In the genomic region with DNA sequence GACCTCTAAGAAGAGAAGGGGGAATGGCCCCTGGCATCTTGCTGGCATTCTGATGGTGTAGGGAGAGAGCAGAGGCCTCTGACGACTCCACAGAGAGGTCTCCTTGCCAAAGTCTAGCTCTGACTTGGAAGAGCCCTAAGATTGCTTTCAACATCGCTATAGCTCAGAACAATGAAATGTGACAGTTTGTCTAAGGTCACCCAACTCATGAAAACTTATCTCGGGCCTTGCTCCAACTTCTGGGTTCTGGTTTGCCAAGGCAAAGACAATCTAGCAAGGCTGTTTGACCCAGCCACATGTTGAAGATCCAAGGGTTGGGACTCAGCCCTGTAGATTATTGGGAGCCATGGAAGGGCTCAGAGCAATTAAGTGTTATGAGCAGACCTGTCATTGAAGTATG, we compare ENCODE assay signal across 13 mouse cellular contexts. TPM values are rescaled to one million over a fixed set of nuclear protein-coding genes. Genes with fewer than 3 reads are reported as not detected.
DNase-seq lines count a peak whose midpoint lies in the region; ATAC-seq lines count a peak whose summit lies in the region.
"Had no signal": no experiment of that assay in that cellular context is flagged by ENCODE, and none has a peak within 500 bp of the region (broad histone marks: within the 10 kb centered on the region; RNA-seq: fewer than 3 reads in every experiment).

No protein-coding gene starts in this region.

- ATAC-seq in forebrain, embryonic 12.5 days (ENCODE audit: low FRiP score): no peak
- ATAC-seq in forebrain, embryonic 15.5 days (replicated peaks): no peak
- ATAC-seq in kidney, embryonic 16.5 days (ENCODE audit: low FRiP score, low TSS enrichment): no peak
- no peak for ATAC-seq in neural tube, embryonic 12.5 days (ENCODE audit: low FRiP score, low read depth)
- ATAC-seq in stomach, embryonic 15.5 days (ENCODE audit: insufficient read depth, low FRiP score, low read depth): no peak

- H3K36me3 ChIP-seq in forebrain, embryonic 12.5 days (replicated peaks): peaks cover 34% of the 10 kb centered on the region
- H3K36me3 ChIP-seq in forebrain, embryonic 15.5 days: peaks cover 7% of the 10 kb centered on the region; the same call in 1 of the 2 replicates
- peaks cover 24% of the 10 kb centered on the region for H3K36me3 ChIP-seq in kidney, embryonic 16.5 days (ENCODE audit: insufficient read depth, low read length)
- peaks cover 16% of the 10 kb centered on the region for H3K36me3 ChIP-seq in neural tube, embryonic 12.5 days
- H3K36me3 ChIP-seq in stomach, embryonic 15.5 days: peaks cover 13% of the 10 kb centered on the region; the same call in 1 of the 2 replicates

- peaks cover 5% of the 10 kb centered on the region for H3K27me3 ChIP-seq in forebrain, embryonic 12.5 days
- H3K27me3 ChIP-seq in forebrain, embryonic 15.5 days: no peaks in the 10 kb centered on the region
- H3K27me3 ChIP-seq in kidney, embryonic 16.5 days (ENCODE audit: insufficient read depth, low read length): no peaks in the 10 kb centered on the region
- H3K27me3 ChIP-seq in neural tube, embryonic 12.5 days (replicated peaks): 0 out of 2 replicates have a peak, but pooled peaks cover 2% of the 10 kb centered on the region
- H3K27me3 ChIP-seq in stomach, embryonic 15.5 days (replicated peaks): no peaks in the 10 kb centered on the region

- WGBS in forebrain, embryonic 12.5 days: 95% methylated on average over 3 of the region's 3 CpGs
- 83% methylated on average over 3 of the region's 3 CpGs for WGBS in forebrain, embryonic 15.5 days
- WGBS in kidney, embryonic 16.5 days: 86% methylated on average over 3 of the region's 3 CpGs
- 94% methylated on average over 3 of the region's 3 CpGs for WGBS in neural tube, embryonic 12.5 days
- 78% methylated on average over 3 of the region's 3 CpGs for WGBS in stomach, embryonic 15.5 days

- H3K4me3 ChIP-seq in forebrain, embryonic 12.5 days (replicated peaks): peak overlapping the region; percentile 63; the same call in 1 of the 2 replicates
- H3K4me3 ChIP-seq in forebrain, embryonic 15.5 days: no peak overlapping the region; the same call in 1 of the 2 replicates
- peak overlapping the region; percentile 66; the same call in 1 of the 2 replicates for H3K4me3 ChIP-seq in kidney, embryonic 16.5 days (ENCODE audit: low read length)
- H3K4me3 ChIP-seq in neural tube, embryonic 12.5 days: no peak overlapping the region
- no peak overlapping the region for H3K4me3 ChIP-seq in stomach, embryonic 15.5 days (replicated peaks)

- no peak overlapping the region for H3K27ac ChIP-seq in forebrain, embryonic 12.5 days
- H3K27ac ChIP-seq in forebrain, embryonic 15.5 days (replicated peaks): no peak overlapping the region
- no peak overlapping the region for H3K27ac ChIP-seq in kidney, embryonic 16.5 days (ENCODE audit: low read length)
- no peak overlapping the region for H3K27ac ChIP-seq in neural tube, embryonic 12.5 days
- H3K27ac ChIP-seq in stomach, embryonic 15.5 days: no peak overlapping the region
- H3K27ac ChIP-seq: liver, embryonic 14.5 days had no signal

- H3K4me1 ChIP-seq in forebrain, embryonic 12.5 days: peaks cover 53% of the 10 kb centered on the region
- H3K4me1 ChIP-seq in forebrain, embryonic 15.5 days: peaks cover 47% of the 10 kb centered on the region
- peaks cover 36% of the 10 kb centered on the region for H3K4me1 ChIP-seq in kidney, embryonic 16.5 days (ENCODE audit: insufficient read depth, low read length)
- peaks cover 48% of the 10 kb centered on the region for H3K4me1 ChIP-seq in neural tube, embryonic 12.5 days
- H3K4me1 ChIP-seq in stomach, embryonic 15.5 days: peaks cover 23% of the 10 kb centered on the region

- no peaks in the 10 kb centered on the region for H3K9me3 ChIP-seq in forebrain, embryonic 12.5 days
- H3K9me3 ChIP-seq in forebrain, embryonic 15.5 days: no peaks in the 10 kb centered on the region
- no peaks in the 10 kb centered on the region for H3K9me3 ChIP-seq in kidney, embryonic 16.5 days (ENCODE audit: low read length)
- no peaks in the 10 kb centered on the region for H3K9me3 ChIP-seq in neural tube, embryonic 12.5 days
- no peaks in the 10 kb centered on the region for H3K9me3 ChIP-seq in stomach, embryonic 15.5 days

- H3K4me2 ChIP-seq in forebrain, embryonic 12.5 days: peak overlapping the region; percentile 79
- no peak overlapping the region for H3K4me2 ChIP-seq in forebrain, embryonic 15.5 days (replicated peaks)
- H3K4me2 ChIP-seq in kidney, embryonic 16.5 days (replicated peaks; ENCODE audit: low read depth, low read length): peak overlapping the region; percentile 83
- H3K4me2 ChIP-seq in neural tube, embryonic 12.5 days (replicated peaks): peak overlapping the region; percentile 84
- H3K4me2 ChIP-seq in stomach, embryonic 15.5 days: peak overlapping the region; percentile 85; the same call in 1 of the 2 replicates

- no peak for DNase-seq in kidney, adult 18-20 months
- no peak for DNase-seq in neural tube, embryonic 10.5 days (ENCODE audit: extremely low spot score, low spot score)
- DNase-seq in cerebellum, postnatal 25 days: no peak
- DNase-seq: cerebellum, postnatal 14 days; gastrocnemius, postnatal 36 days; kidney, postnatal 10 days; right cerebral cortex, postnatal 14 days had no signal

- H3K9ac ChIP-seq in forebrain, embryonic 12.5 days: no peak overlapping the region
- no peak overlapping the region for H3K9ac ChIP-seq in forebrain, embryonic 15.5 days (replicated peaks)
- no peak overlapping the region for H3K9ac ChIP-seq in kidney, embryonic 16.5 days (replicated peaks; ENCODE audit: low read length)
- H3K9ac ChIP-seq in neural tube, embryonic 12.5 days: no peak overlapping the region
- no peak overlapping the region for H3K9ac ChIP-seq in stomach, embryonic 15.5 days
- H3K9ac ChIP-seq: liver, embryonic 14.5 days had no signal

RNA-seq across cellular contexts. Expression of gene Pimreg, which starts 2.4 kb away (rescaled TPM):
- polyA plus RNA-seq in forebrain, embryonic 12.5 days (2016; fragmentation: Nextera tagmentation; extraction: Ambion mirVana): 187 and 191 TPM in 2 replicates
- 80.9 and 88.0 TPM in 2 replicates for polyA plus RNA-seq in forebrain, embryonic 15.5 days (2015; fragmentation: Nextera tagmentation; extraction: Ambion mirVana)
- polyA plus RNA-seq in kidney, embryonic 16.5 days (2015; fragmentation: Nextera tagmentation; extraction: Ambion mirVana): 131 and 137 TPM in 2 replicates
- 115 and 116 TPM in 2 replicates for polyA plus RNA-seq in neural tube, embryonic 12.5 days (2016; fragmentation: Nextera tagmentation; extraction: Ambion mirVana)
- 77.8 and 87.4 TPM in 2 replicates for polyA plus RNA-seq in stomach, embryonic 15.5 days (2015; fragmentation: Nextera tagmentation; extraction: Ambion mirVana)

RNA-seq across cellular contexts. Expression of gene Aipl1, which starts 6.9 kb away (rescaled TPM):
- polyA plus RNA-seq in forebrain, embryonic 12.5 days (2016; fragmentation: Nextera tagmentation; extraction: Ambion mirVana): 0.37 and 0.50 TPM in 2 replicates
- polyA plus RNA-seq in forebrain, embryonic 15.5 days (2015; fragmentation: Nextera tagmentation; extraction: Ambion mirVana): 0.23 and 0.42 TPM in 2 replicates
- polyA plus RNA-seq in kidney, embryonic 16.5 days (2015; fragmentation: Nextera tagmentation; extraction: Ambion mirVana): 0.30 and 0.39 TPM in 2 replicates
- 0.24 and 0.47 TPM in 2 replicates for polyA plus RNA-seq in neural tube, embryonic 12.5 days (2016; fragmentation: Nextera tagmentation; extraction: Ambion mirVana)
- polyA plus RNA-seq in stomach, embryonic 15.5 days (2015; fragmentation: Nextera tagmentation; extraction: Ambion mirVana): 0.27 and 0.34 TPM in 2 replicates

Comparison
In these comparisons a context has a peak if more than half of its experiments do, and no peak if none do; other contexts are left out.
1. H3K4me3 ChIP-seq: peak in forebrain, embryonic 12.5 days (single experiment) and kidney, embryonic 16.5 days (single experiment); none in forebrain, embryonic 15.5 days (single experiment), neural tube, embryonic 12.5 days (single experiment) and stomach, embryonic 15.5 days (single experiment).